Mouse (Mus musculus) thymus, adult 18-20 months (tissue): Measurements from ENCODE around the gene Pde4d.

Source experiments
- DNase-seq, 2 experiments: peaks; one replicate each; pipeline ENCODE4 v3.0.0; 2022; ENCODE audit warnings: mixed read lengths in 2 of 2

Gene Pde4d

DNA sequence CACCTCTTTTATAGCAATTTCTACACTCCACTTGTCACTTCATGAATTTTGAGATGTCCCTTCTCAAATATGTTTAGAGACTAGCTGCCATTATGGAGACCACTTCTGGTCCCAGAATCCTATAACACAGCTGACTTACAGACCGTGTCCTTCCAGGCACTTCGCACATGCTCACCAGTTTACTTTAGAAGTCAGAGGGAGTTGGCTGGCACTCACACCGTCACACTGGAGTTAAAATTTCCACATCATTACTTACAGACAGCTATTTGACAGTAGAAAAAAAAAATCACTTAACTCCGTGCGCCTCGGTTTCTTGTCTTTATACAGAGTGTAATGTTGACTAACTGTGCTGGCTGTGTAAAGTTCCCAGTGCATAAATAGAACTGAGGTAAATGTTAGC is 1189.5 kb downstream of the Pde4d start:
- no peak for DNase-seq

DNA sequence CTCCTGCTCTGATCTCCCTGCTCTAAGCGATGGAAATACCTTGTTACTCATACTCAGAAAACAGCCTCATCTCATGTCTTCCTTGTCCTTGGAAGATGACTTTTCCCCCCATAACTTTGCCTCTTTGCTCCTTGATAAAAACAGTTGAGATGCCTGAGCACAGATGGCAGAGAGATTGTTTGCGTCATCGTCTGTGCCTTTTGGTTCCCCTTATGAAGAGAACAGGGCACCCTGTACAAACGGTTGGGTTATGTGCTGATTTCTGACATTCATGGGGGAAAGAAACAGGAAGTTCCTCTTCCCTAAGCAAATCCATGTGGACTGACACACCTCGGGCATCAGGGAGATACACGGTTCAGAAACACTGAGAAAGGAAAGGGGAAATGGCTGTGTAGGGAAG is 1191.8 kb downstream of the Pde4d start:
- DNase-seq, result no peak

DNA sequence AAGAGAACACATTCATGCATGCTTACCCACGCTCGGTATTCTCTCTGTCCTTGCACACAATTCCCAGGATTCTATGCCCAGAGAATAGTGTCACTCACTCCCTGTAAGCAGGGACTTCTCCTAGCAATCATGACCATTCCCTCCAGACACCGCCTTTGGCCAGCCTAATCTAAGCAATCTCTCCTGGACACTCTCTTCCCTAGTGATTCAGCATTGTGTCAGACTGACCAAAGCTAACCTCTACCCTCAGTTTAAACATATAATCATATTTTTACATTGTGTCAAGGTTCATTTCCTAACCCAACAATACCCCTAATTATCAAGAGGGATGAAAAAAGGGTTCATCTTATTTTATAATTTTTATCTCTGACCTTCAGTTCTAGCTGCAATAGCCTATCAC is 1193.7 kb downstream of the Pde4d start:
- DNase-seq, result no peak

DNA sequence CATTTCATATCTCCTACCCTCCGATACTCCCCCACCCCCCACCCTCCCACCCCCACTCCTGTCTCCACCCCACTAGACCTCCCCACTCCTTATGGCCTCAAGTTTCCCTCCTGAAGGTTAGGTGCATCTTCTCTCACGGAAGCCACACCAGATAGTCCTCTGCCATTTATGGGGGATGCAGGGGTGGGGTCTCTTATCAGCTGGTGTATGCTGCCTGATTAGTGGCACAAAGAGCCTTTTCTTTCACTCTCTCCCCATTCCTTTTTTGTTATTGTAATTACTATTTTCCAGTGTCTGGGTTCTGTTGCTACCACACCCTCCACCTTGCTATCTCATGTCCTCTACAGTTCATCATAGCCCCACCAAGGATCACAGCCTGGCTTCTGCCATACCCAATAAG is 1194.3 kb downstream of the Pde4d start:
- DNase-seq, result no peak

DNA sequence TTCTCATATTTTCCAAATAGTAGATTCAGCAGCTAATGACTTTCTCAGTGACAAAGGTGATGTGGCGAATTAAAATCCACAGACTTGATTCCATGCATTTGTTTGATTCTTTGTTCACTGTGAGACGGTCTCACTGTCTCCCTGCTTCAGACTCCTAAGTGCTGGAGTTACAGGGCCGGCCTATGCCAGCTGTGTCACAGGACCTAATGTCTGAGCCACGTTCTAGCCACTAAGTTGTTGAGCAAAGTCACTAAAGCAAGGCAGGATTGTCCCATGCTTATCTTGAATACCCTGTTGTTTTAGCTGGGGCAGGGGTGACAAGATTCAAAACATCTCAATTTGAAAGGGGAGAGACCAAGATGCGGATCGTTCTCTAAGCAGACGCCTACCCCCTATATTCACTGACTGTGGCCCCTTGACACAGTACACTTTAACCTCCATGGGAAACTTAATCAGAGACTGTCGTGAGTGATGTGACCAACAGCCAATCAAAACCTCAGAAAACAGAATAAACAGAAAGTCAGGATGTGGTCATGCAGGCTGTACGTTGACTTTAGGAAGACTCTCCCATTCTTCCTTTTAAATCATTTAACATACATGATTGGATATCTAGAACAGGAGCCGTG is 1195.6 kb downstream of the Pde4d start:
- DNase-seq, result no peak

DNA sequence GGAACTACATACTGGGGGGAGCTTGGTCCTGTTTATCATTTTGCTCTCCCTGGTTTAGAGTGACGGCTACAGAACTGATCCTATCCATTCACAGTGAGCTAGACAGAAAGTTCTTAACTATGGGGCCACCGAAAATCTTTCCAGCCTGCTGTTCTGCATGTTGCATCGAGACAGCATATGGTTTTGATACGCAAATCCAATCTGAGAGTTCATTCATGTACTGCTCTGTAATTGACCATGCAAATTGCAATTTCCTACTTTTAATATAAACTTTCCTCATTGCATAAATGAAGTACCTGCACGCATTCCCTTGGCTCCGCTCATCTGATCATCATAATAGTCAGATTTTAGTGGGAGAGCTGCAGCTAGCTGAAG is 1196.1 kb downstream of the Pde4d start:
- no peak for DNase-seq

DNA sequence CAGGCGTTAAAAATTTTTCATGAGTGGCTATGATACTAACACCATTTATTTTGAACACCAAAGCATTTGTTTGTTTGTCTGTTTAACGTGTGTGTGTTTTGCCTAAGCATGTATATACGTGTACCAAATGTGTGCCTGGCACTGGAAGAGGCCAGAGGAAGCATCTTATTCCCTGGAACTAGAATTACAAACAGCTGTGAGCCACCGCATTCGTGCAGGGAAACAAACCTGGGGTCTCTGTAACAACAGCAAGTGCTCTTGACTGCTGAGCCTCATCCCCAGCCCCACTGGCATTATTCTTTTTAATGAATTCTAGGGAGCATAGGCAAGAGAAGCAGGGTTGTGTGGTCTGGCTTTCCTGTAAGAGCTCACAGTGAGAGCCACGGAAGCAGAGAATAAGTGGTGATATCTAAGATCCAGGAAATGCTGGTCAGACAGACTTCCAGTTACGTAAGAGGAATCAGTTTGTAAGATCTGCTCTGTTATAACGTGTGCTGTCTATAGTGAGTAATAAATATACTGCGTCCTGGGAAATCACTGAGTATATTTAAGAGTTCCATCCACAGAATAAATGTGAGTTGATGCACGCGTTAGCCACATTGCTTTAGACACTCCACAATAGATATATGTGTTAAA is 1197.0 kb downstream of the Pde4d start:
- no peak for DNase-seq

DNA sequence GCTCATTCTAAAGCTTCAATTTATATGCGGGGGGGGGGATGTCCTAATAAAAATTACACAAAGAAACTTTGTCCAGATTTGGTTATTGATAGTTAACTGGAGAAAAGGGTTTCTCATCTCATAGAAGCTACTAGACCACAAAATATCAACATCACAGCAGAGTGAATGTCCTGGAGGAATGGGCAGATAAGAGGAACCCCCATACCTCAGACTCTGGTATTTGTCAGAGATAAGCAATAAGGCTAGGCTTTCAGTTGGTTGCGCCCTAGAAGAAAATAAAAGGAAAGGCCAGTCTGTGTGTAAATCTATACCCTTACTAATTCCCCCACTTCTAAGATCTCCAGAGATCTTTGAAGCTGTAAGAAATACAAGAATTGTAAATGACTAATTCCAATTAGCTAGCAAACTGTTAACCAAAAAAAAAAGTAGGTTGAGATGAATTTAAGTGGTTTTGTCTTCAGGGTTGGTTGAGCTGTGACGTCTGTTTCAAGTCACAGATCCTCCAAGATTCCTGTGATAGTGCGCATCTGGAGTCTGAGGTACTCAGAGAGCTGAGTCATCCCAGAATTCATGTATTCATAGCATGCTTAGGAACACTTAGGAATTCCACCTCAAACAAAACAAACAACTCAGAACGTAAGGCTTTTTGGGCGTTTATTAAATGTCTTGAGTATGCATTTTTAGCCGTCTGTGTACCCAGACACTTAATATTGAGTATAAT is 1197.9 kb downstream of the Pde4d start:
- no peak for DNase-seq

DNA sequence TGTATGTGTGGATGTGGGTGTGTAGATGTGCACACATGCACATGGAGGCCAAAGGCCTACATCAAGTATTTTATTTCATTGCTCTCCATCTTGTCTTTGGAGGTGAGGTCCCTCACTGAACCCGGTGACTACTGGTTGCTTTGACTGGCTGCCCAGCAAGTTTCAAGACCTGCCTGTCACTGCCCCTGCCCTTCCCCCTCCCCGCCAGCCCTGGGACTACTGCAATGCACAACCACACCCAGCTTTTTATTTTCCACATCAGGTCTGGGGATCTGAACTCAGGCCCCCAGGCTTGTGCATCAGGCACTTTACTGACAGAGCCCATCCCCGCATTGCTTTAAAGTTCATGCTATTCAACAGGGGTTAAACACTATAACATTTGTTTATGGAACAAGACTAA is 1198.6 kb downstream of the Pde4d start:
- DNase-seq, result no peak

DNA sequence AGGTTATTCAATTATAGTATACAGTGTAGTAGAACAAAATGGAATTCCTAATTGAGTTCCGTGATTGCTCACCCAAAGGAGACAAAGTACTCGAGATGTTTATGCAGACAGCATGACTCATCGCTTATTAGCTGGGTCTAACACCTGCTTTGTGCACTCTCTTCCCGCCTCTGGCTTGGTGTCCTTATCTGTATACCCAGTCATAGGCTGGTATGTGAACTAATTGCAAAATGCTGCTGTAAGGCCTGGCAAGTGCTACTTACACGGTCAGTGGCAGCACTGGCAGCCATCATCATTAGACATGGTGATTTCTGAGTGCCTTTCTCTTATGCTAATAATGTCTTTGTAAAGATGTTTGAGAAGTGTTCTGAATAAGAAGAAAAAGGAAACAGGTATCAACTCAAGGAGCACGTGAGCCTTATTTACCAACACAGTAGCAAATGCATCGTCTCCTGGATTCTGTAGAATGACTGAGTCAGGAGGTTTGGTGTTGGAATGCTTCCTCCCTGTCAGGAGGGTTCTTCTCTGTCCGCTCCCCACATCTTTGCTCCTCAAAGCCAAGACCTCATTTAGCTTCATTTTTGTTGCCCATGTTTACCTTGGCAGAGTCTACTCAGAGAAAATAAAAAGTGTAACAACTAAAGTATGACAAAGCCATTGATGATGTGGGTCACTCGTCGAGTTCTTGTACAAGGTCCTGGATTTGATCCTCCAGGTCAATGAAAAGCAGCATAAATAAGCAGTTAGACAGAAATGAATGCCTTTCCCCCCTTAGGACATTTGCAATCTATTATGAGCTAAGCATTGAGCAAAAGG is 1202.2 kb downstream of the Pde4d start:
- no peak for DNase-seq

DNA sequence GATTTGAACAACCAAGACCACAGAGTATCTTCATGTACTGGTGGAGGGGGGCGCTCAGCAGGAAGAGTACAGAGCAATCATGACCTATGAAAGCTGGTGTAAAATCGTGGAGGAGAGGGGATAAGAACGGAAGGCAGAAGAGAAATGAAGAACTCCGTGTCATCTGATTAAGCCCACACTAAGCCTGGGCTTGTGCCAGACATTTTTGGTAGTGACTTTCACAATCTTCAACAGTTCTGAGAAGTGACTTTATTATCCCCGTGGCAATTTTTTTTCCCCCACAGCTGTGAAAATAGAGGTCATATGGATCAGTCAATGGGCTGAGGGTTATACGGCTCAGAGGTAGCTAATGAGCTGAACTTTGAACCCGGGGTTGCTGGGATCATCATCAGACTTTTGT is 1202.9 kb downstream of the Pde4d start:
- DNase-seq, result no peak

DNA sequence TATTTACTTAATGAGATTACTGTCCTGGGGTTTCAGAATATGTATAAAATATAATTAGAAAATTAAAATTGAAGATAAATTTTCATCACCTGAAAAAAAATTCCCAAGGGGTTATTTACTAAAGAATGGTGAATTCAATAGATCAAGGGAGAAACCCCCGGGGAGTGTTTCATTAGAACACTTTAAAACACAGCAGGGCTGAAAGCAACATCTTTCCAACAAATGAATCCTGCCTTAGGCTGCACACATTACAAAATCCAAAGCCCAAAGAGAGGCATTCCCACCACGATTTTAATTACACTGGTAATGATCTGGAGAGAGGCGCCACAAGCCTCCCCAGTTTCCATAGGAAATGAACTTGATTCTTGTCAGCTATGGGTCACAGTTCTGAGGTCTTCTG is 1205.6 kb downstream of the Pde4d start:
- DNase-seq, result no peak

DNA sequence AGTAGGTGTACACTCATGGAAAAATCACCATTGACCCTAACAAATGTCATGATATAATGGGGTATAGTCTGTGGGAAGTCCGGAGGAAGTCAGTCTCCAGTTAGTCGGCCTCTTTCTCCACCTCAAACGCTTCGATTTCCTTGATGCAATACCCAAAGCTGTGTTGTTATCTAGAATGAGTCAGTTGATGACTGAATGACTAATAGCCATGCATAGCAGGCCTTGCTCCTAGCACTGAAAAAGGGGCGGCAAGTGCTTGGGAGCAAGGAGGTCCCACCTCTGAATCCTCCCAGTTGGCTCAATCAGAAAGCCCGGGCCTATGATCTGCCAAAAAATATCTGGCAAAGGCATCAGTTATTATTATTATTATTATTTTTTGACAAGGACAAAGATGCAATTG is 1209.4 kb downstream of the Pde4d start:
- DNase-seq, result no peak

DNA sequence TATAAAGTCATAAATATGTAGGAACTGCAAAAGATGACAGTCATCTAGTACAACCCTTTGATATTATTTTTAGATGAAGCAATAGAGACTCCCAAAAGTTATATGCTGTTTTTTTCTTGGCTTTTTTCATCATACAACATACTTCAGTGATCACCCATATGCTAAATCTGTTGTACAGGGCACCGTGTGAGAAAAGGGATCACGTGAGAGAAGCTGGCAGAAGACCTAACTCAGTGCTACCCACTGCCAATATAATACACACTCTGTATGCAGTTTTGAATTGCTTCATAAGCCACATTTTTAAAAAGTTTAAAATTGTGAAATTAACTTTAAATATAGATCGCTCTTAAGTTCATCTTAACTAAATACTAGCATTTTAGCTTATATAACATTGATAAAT is 1211.6 kb downstream of the Pde4d start:
- no peak for DNase-seq

DNA sequence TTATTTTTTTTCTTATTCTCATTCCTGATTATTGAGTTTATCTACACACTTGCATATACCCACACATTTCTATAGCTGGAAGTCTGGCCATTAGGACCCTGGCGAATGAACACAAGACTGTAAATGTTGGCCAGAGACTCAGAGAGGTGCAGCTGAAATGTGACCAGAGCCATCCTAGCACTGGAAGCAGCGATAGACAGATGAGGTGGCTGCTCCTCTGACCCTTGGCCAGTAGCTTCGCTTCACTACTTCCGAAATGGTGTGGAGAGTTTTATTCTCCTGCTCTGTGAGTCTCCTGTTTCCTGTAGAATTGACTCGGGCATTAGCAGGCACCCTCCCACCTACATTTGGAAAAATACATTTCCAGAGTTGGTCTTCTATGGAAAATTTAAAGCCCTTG is 1212.4 kb downstream of the Pde4d start:
- DNase-seq, result no peak

DNA sequence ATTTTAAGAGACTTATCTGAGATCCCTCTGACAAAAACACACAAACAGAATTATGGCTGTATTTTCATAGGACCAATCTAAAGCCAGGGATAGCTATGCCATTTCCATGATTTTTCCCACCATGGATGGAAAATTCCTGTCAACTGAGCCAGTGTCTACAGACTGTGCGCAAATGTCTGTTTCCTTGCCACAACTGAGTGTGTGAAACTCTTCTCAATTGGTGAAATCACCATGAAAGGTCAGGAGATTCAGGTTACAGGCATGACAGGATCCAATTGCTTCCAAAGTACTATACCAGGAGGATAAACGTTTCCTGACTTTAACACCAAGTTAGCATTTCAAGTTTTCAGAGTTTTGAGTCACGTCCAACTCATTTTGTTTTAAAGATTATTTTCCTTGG is 1213.0 kb downstream of the Pde4d start:
- no peak for DNase-seq

DNA sequence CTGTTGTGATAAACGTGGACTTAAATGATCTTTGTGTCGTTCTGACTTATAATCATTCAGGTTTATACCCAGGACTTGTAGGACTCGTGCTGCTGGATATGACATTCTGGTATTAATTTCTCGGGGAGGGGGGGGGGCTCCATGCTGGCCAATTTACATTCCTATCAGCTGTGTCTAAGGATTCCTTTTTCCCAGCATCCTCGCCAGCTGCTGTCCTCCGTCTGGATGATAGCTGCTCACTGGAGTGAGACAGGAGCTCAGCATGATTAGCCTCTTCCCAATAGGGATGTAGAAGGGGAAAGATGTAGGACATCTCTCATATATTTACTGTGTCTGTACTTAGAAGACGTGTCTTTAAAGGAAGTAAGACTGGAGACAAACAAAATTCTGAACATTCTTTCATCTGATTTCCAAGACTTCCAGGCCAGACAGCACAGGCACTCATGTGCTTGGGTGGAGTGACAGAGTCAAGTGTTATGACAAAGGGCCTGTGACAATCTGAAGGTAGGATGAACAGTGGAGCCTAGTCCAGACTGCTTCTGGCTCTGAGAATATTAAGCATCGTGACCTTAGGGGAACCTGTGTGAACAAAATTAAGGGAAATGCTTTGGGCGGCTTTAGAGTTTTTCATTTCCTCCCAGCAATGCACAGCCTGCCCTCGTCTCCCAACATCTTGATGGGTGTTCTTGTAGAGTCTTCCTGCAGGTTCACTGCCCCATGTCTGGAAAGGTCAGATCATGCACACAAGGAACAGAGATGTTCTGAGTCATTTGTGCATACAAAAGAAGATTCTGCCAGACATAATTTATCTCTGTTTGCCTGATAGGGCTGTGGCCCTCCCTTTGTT is 1215.4 kb downstream of the Pde4d start:
- DNase-seq, result no peak

DNA sequence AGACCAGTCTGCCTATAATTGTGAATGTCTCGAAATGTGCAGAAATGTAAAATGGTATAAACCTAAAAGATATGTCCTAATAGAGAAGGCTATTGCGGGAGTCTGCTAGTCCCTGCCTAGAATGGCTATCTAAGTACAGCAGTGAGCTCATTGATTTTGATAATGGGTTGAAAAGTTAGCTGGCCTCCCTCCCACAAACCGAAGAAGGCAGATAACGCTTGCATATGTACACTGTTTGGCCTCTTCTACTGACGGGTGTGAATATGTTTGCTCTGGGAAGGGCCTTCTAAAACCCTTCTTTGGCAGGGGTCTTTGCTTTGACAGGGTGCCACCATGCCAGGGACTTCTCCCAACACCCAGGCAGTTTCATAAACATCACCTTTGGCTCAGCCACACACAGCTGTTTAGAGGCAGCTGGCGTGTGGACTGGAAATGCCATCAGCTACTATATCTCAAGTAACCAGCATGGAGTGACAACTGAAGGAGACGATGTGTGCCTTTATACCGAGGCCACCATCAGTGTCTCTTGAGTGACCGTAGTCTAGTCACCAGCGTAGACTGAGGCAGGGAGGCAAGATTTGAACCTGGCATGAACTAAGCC is 1216.2 kb downstream of the Pde4d start:
- DNase-seq, result no peak

DNA sequence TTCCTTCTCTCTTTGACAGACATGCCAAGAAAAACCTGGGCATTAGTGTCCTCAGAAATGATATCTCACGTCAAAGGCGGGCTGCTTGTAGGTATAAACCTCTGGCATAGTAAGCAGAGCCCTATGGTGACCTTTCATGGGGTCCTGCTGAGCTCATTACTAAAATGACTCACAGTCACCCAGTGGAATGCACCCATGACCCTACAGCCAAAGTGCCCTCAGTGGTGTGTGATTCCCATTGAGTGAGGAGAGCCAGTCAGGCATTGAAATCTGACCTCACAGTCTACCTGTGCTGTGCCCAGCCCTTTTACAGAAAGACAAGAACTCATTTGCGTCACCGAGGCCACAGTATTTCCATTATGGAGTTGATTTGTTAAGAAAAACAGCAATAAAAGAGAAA is 1220.2 kb downstream of the Pde4d start:
- no peak for DNase-seq

DNA sequence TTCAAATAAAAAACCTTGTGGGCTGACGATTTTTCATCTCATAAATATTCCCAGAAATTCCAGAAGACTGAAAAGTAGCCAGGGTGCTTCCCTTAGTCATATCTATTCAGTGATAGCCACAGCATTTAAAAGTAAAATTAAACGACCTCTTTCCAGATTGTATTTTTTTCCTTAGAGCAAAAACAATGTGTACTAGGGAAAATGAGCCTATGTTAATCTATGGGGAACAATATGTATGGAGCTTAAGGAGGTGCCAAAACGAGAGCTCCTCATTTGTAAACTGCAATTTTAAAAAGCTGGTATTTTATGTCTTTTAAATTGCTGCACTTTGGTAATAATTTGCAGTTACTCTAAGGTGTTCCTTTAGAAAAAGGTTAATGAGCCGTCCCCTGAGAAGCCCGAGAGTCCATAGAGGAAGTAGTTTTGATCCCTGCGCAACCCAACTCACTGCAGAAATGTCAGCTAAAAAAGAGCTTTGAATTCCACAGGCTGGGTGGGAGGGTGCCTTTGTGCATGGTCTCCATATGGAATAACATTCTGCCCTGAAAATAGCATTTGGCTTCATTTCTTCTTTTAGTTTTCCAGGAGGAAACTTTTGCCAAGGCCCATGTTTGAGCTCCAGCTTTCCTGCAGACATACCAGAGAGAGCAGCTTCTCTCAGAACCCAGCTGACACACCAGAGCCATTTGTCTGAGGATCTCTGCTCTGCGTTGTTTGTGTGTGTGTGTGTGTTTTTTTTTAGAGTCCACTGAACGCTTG is 1222.0 kb downstream of the Pde4d start:
- DNase-seq, result no peak

DNA sequence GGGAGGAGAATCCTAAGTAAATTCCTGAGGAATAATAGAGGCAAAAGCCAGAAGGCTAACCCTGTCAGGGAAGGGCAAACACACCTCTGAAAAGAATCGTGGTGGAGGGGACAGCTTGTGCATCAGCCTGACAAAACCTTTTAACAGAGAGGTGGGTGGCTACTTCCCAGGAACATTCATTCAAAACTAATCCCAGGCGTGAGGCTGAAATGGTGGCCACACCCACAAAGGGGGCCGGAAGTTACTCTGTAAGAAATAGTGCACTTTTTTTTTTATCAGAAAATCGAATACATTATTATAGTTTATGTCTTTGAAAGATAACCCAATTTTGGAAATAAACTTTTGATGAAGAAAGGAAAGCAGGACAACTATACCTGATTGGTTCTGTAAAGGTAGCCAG is 1227.3 kb downstream of the Pde4d start:
- DNase-seq, result no peak

DNA sequence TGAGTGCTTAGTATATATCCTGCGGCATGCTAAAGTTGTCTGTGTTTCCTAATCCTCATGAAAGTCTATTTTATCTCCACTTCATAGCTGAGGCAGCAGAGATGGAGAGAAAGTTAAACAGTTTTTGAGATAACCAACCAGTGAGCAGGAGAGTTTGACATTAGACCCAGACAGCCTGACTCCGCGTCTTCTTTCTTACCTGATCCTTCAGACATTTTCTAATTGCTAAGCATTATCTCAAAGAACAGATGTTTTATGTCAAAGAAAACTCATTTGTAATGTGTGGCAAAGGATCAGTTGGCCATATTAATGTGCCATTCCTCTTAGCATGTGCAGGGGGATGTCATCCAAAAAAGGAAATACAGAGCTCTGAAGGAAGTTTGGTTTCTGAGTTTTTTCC is 1227.9 kb downstream of the Pde4d start:
- no peak for DNase-seq
